Mouse (Mus musculus): ENCODE measurements around the gene Selenoh. TPM values are rescaled to one million over a fixed set of nuclear protein-coding genes. Genes with fewer than 3 reads are reported as not detected.

Selenoh gene
- total RNA-seq, 2 experiments from 2014 or later = 10.7 to 16.4 TPM

- intact Hi-C loops (cut with DNase I) = no loop called here
- DNase-seq = peak; percentile 31
- Histone ChIP-seq H3K27ac (peak overlapping the region; percentile 90), H3K4me3 (peak overlapping the region; percentile 47)
- TF ChIP-seq CTCF (IDR thresholded peaks at IDR 0.05) = no peak
Measured at GRCm38 (mm10) chr2:84637452-84638165, 33.0 kb downstream of the Selenoh start.

- TF ChIP-seq CTCF (IDR thresholded peaks at IDR 0.05) = no peak
- Histone ChIP-seq H3K27ac (peak overlapping the region; percentile 90), H3K4me3 (peak overlapping the region; percentile 47)
- no peak for DNase-seq
- intact Hi-C loops (cut with DNase I) = no loop called here
Measured at GRCm38 (mm10) chr2:84636231-84636741, 34.3 kb downstream of the Selenoh start.

- DNase-seq = peak; percentile 88
- Histone ChIP-seq H3K4me3 (peak overlapping the region; percentile 47), H3K27ac (peak overlapping the region; percentile 90)
- no peak for TF ChIP-seq CTCF (IDR thresholded peaks at IDR 0.05)
- intact Hi-C loops (cut with DNase I) = loop anchor here (1.0 kb wide), 1 partner anchor 15 kb away; the partner anchor contains the start of gene Ctnnd1
Measured at GRCm38 (mm10) chr2:84635611-84636010, 35.0 kb downstream of the Selenoh start.

GRCm38 (mm10) chr2:84634934-84635482 is 35.6 kb downstream of the Selenoh start:
- Histone ChIP-seq H3K27ac (peak overlapping the region; percentile 90), H3K4me3 (peak overlapping the region; percentile 47)
- no peak for TF ChIP-seq CTCF (IDR thresholded peaks at IDR 0.05)
- DNase-seq = peak; percentile 32
- intact Hi-C loops (cut with DNase I) = loop anchor here (1.0 kb wide), 1 partner anchor 15 kb away; the partner anchor contains the start of gene Ctnnd1

GRCm38 (mm10) chr2:84634006-84634405 is 36.6 kb downstream of the Selenoh start:
- no peak for DNase-seq
- intact Hi-C loops (cut with DNase I) = no loop called here
- no peak for TF ChIP-seq CTCF (IDR thresholded peaks at IDR 0.05)
- Histone ChIP-seq H3K4me3 (peak overlapping the region; percentile 47), H3K27ac (peak overlapping the region; percentile 90)

DNA sequence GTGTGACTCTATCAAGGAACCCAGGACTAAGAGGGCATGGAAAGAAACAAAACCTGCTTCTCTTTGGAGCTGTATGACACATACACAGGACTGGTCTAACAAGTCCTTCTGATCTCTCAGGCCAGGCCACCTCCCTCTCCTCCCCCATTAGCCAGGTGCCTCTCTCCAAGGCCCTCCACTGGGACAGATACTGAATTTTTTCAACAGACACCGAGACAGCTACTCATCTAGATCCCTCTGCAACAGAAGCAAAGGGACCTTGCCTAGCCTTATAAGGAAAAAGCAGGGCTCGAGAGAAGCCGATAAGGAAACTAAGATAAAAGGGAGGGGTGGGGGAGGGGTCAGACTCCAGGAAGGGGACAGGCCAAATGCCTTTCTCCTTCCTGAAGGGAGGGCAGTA is 37.6 kb downstream of the Selenoh start:
- DNase-seq = no peak
- Histone ChIP-seq H3K4me3 (peak overlapping the region; percentile 19), H3K27ac (peak overlapping the region; percentile 90)
- intact Hi-C loops (cut with DNase I) = no loop called here
- no peak for TF ChIP-seq CTCF (IDR thresholded peaks at IDR 0.05)

GRCm38 (mm10) chr2:84632001-84632400 is 38.6 kb downstream of the Selenoh start:
- DNase-seq = no peak
- Histone ChIP-seq H3K4me3 (no peak overlapping the region), H3K27ac (peak overlapping the region; percentile 90)
- intact Hi-C loops (cut with DNase I) = no loop called here
- no peak for TF ChIP-seq CTCF (IDR thresholded peaks at IDR 0.05)

GRCm38 (mm10) chr2:84627036-84627435 is 43.5 kb downstream of the Selenoh start:
- Histone ChIP-seq H3K4me3 (no peak overlapping the region), H3K27ac (peak overlapping the region; percentile 32; the same call in 1 of the 2 replicates)
- intact Hi-C loops (cut with DNase I) = no loop called here
- DNase-seq = no peak
- TF ChIP-seq CTCF (IDR thresholded peaks at IDR 0.05) = no peak

- H3K27ac ChIP-seq = peak overlapping the region; percentile 32; the same call in 1 of the 2 replicates
- TF ChIP-seq CTCF (IDR thresholded peaks at IDR 0.05) = no peak
- intact Hi-C loops (cut with DNase I) = no loop called here
- no peak for DNase-seq
- no peak overlapping the region for H3K4me3 ChIP-seq
Measured at GRCm38 (mm10) chr2:84626366-84626975, 44.1 kb downstream of the Selenoh start.

DNA sequence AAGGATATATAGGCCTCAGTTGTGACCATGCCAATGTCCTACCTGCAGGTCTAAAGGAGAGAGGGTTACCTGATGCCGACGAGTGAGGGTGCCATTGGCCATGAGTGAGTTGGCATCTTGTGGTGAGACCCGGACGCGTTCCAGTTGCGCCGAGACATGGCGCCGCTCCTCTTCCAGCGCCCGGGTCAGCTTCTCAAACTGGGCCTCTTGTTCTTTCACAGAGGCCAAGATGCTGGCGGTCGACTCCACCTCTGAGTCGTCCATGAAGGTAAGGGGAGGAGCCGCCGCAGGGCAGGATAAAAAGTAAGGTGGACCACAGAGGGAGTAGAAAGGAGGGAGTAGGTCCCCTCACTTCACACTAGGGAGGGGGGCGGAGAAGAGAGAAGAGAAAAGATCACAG is 46.4 kb downstream of the Selenoh start:
- intact Hi-C loops (cut with DNase I) = no loop called here
- no peak for TF ChIP-seq CTCF (IDR thresholded peaks at IDR 0.05)
- Histone ChIP-seq H3K4me3 (no peak overlapping the region), H3K27ac (0 out of 2 replicates have a peak overlapping the region, but pooled peaks have one; percentile 66)
- no peak for DNase-seq

GRCm38 (mm10) chr2:84623428-84624119 is 47.0 kb downstream of the Selenoh start:
- no peak for DNase-seq
- no peak for TF ChIP-seq CTCF (IDR thresholded peaks at IDR 0.05)
- intact Hi-C loops (cut with DNase I) = no loop called here
- Histone ChIP-seq H3K4me3 (peak overlapping the region; percentile 35), H3K27ac (peak overlapping the region; percentile 66)

GRCm38 (mm10) chr2:84622668-84623067 is 47.9 kb downstream of the Selenoh start:
- peak overlapping the region; percentile 35 for H3K4me3 ChIP-seq
- intact Hi-C loops (cut with DNase I) = no loop called here
- DNase-seq = no peak
- TF ChIP-seq CTCF (IDR thresholded peaks at IDR 0.05) = no peak
- H3K27ac ChIP-seq = peak overlapping the region; percentile 66
